13 mouse cellular contexts compared by ENCODE assay signal in genomic region chr7:117430361-117430935, GRCm38 (mm10).
"Had no signal": no experiment of that assay in that cellular context is flagged by ENCODE, and none has a peak within 500 bp of the region (broad histone marks: within the 10 kb centered on the region; RNA-seq: fewer than 3 reads in every experiment).

No protein-coding gene starts in this region.

- H3K27ac ChIP-seq: limb, embryonic 13.5 days; liver, embryonic 14.5 days; midbrain, embryonic 12.5 days; stomach, embryonic 15.5 days had no signal

- H3K9me3 ChIP-seq: limb, embryonic 13.5 days; midbrain, embryonic 12.5 days; stomach, embryonic 15.5 days had no signal

- H3K4me3 ChIP-seq: limb, embryonic 13.5 days; midbrain, embryonic 12.5 days; stomach, embryonic 15.5 days had no signal

- DNase-seq: kidney, adult 9 months; kidney, postnatal 10 days; kidney, postnatal 4 days; layer of hippocampus, postnatal 36 days; lung, adult 18-20 months; lung, postnatal 36 days; right cerebral cortex, postnatal 14 days; thymus, adult 2 months; thymus, postnatal 25 days had no signal

- H3K27me3 ChIP-seq: limb, embryonic 13.5 days; midbrain, embryonic 12.5 days; stomach, embryonic 15.5 days had no signal

- H3K4me2 ChIP-seq: limb, embryonic 13.5 days; midbrain, embryonic 12.5 days; stomach, embryonic 15.5 days had no signal

- H3K9ac ChIP-seq: limb, embryonic 13.5 days; liver, embryonic 14.5 days; midbrain, embryonic 12.5 days; stomach, embryonic 15.5 days had no signal

- H3K36me3 ChIP-seq: limb, embryonic 13.5 days; midbrain, embryonic 12.5 days; stomach, embryonic 15.5 days had no signal
